Mouse (Mus musculus) lung, embryonic 14.5 days (tissue): ENCODE results near the gene Crtc3. TPM values are rescaled to one million over a fixed set of nuclear protein-coding genes. Genes with fewer than 3 reads are reported as not detected.

Experiments used
- ATAC-seq: fragments of 200-750 bp; cut with Nextera tagmentation; 2 replicates; pipeline ENCODE4 v1.8.0; 2017; ENCODE audit warnings: mild to moderate bottlenecking, moderate TSS enrichment, moderate library complexity; ENCODE audit not compliant: insufficient read depth
- DNase-seq: peaks from one replicate; pipeline ENCODE4 v3.0.0-alpha.2; 2015
- H3K27ac ChIP-seq: fragments of 300-500 bp; sonication (generic); 2 replicates; pipeline ENCODE4 v1.5.1; 2014; ENCODE audit warnings: low read depth, mild to moderate bottlenecking, moderate library complexity
- H3K27me3 ChIP-seq: fragments of 300-500 bp; sonication (generic); 2 replicates; pipeline ENCODE4 v1.6.1; 2014; ENCODE audit warnings: low read length, control low read depth; ENCODE audit not compliant: insufficient read depth
- H3K36me3 ChIP-seq: fragments of 300-500 bp; sonication (generic); 2 replicates; pipeline ENCODE4 v1.6.1; 2014; ENCODE audit warnings: control low read depth; ENCODE audit not compliant: insufficient read depth
- H3K4me1 ChIP-seq: fragments of 300-500 bp; sonication (generic); 2 replicates; pipeline ENCODE4 v1.6.1; 2014; ENCODE audit warnings: antibody characterized with exemption, control low read depth; ENCODE audit not compliant: insufficient read depth
- H3K4me2 ChIP-seq: fragments of 300-500 bp; sonication (generic); 2 replicates; pipeline ENCODE4 v1.6.1; 2014; ENCODE audit warnings: mild to moderate bottlenecking
- H3K4me3 ChIP-seq: fragments of 300-500 bp; sonication (generic); 2 replicates; pipeline ENCODE4 v1.5.1; 2014; ENCODE audit warnings: low read depth, low read length
- H3K9ac ChIP-seq: fragments of 300-500 bp; sonication (generic); 2 replicates; pipeline ENCODE4 v1.6.1; 2014
- H3K9me3 ChIP-seq: fragments of 300-500 bp; sonication (generic); 2 replicates; pipeline ENCODE4 v1.6.1; 2016; ENCODE audit warnings: low read depth, low read length, control low read depth
- CTCF ChIP-seq: IDR thresholded peaks from 2 replicates; pipeline ENCODE4 v1.5.1; 2016; ENCODE audit warnings: antibody characterized with exemption, low read depth
- WGBS: fragments of 180-500 bp; shearing (Covaris S2); extraction: QIAGEN DNeasy Blood & Tissue Kit; methylation state at CpG from one replicate; pipeline ENCODE4 v1.1.7; 2014; 5-methylcytosine and 5-hydroxymethylcytosine counted together
- polyA plus RNA-seq: library from polyadenylated mRNA; unstranded; fragments of >200 nt; fragmentation: Nextera tagmentation; extraction: Ambion mirVana; gene quantifications from 2 replicates; pipeline ENCODE4 v1.2.1, GENCODE M21; 2014

Gene Crtc3
- polyA plus RNA-seq, 1 experiment from 2014 or later = 27.5 TPM

DNA sequence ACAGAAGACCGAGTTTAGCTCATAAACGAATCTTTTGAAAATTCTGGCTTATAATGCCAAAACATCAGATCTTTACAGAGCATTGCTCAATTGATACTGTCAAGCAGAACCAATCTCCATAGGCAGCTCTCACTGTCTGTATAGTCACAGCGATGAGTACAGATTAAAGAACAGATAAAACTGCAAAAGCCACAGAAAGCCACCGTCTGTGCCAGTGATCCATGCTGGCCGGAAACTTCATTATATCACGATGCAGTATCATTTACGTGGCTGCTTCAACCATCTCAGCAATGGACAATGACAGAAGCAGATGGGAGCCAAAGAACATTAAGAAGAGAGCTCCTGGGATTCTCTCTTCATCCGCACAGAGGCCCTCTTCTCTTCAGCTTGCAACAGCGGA, 53.9 kb downstream of the Crtc3 start:
- Histone ChIP-seq H3K27me3 (no peaks in the 10 kb centered on the region), H3K4me1 (peaks cover 13% of the 10 kb centered on the region; the same call in 1 of the 2 replicates), H3K9ac (no peak overlapping the region), H3K9me3 (no peaks in the 10 kb centered on the region), H3K4me2 (no peak overlapping the region), H3K27ac (no peak overlapping the region), H3K36me3 (no peaks in the 10 kb centered on the region), H3K4me3 (no peak overlapping the region)
- no peak for TF ChIP-seq CTCF
- WGBS = 63% methylated on average over 9 of the region's 9 CpGs
- DNase-seq (no peak), ATAC-seq (no peak)

DNA sequence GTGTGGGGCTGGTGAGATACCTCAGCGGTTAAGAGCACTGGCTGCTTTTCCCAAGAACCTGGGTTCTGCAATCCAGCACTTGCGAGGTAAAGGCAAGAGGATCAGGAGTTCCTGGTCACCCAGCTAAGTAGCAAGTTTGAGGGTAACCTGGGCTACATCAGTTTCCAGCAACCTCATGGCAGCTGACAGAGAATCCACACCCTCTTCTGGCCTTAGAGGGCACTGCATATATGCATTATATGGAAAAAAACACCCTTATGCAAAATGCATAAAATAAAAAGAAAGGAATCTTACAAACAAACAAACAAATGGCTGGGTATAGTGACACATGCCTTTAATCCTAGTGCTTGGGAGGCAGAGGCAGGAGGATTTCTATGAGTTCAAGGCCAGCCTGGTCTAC, 55.0 kb downstream of the Crtc3 start:
- 97% methylated on average over 2 of the region's 2 CpGs for WGBS
- peak; percentile 15; the same call in 1 of the 2 replicates for TF ChIP-seq CTCF

DNA sequence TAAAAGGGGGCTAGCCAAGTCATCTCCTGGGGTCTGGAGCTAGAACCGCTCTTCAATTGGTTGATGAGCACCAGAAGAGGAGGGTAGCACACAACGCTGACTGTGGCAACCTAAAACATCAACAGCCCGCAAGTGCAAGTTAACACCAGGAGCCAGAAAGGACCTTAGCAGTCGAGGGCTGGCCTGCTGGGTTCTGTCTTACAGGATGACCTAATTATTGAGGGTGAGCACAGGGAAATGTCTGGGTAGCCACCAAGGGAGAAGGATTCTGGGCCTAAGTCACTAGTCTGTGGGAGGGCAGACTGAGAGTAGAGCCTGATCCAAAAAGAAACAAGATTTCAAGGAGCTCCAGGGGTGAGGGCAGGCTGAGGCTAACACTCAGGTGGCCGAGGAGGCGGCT, 56.7 kb downstream of the Crtc3 start:
- Histone ChIP-seq H3K36me3 (0 out of 2 replicates have a peak, but pooled peaks cover 3% of the 10 kb centered on the region), H3K9ac (no peak overlapping the region), H3K4me2 (no peak overlapping the region), H3K9me3 (no peaks in the 10 kb centered on the region), H3K4me1 (peaks cover 30% of the 10 kb centered on the region), H3K4me3 (no peak overlapping the region), H3K27me3 (no peaks in the 10 kb centered on the region), H3K27ac (no peak overlapping the region)
- no peak for TF ChIP-seq CTCF
- no peak for DNase-seq
- no peak for ATAC-seq
- WGBS = 75% methylated on average over 6 of the region's 6 CpGs

More for the DNA sequence above, 55.0 kb downstream of the Crtc3 start:
- Histone ChIP-seq H3K4me3 (no peak overlapping the region), H3K9me3 (no peaks in the 10 kb centered on the region), H3K4me2 (no peak overlapping the region), H3K4me1 (peaks cover 24% of the 10 kb centered on the region), H3K36me3 (no peaks in the 10 kb centered on the region), H3K9ac (no peak overlapping the region), H3K27me3 (no peaks in the 10 kb centered on the region), H3K27ac (no peak overlapping the region)
- no peak for ATAC-seq
- no peak for DNase-seq

DNA sequence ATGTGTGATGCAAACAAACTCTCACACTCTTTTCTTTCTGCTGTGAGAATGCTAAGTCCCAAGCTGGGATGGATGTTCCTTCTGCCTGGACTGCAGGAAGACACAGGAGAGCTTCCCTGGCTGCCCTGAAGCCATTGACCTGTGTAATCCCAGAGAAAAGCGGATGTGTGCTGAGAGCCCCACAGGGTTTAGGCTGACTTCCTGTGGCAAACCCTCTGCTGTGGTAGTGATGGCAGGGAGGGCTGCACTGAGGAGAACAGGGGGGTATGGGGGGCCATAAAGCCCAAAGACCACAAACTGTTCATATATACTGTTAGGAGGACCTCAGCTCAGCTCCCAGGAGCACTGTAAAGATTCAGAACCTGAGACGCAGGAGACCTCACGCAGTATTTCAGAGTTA, 57.3 kb downstream of the Crtc3 start:
- no peak for TF ChIP-seq CTCF
- Histone ChIP-seq H3K4me2 (no peak overlapping the region), H3K27me3 (no peaks in the 10 kb centered on the region), H3K27ac (no peak overlapping the region), H3K36me3 (0 out of 2 replicates have a peak, but pooled peaks cover 3% of the 10 kb centered on the region), H3K4me1 (peaks cover 25% of the 10 kb centered on the region), H3K9me3 (no peaks in the 10 kb centered on the region), H3K9ac (no peak overlapping the region), H3K4me3 (no peak overlapping the region)
- DNase-seq (no peak), ATAC-seq (no peak)
- 82% methylated on average over 3 of the region's 3 CpGs for WGBS

DNA sequence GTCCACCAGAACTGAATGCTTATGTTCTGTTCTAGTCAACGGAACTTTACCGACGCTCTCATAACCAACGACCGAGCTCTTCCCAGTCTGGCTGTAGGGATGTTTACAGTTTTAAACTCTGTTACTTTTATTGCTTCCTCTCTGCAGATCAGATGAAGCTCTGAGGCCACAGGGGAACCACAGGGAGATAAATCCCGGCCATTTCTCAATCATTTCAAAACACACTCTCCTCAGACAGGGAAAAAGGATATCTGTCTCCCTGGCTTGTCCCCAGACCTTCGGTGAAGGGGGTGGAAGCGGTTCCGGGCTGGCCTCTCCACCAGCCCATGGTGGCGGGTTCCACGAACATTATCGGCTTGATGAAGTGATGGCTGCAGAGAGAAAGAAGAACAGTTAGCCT, 59.3 kb downstream of the Crtc3 start:
- H3K4me3 ChIP-seq = no peak overlapping the region
- peaks cover 23% of the 10 kb centered on the region for H3K4me1 ChIP-seq
- TF ChIP-seq CTCF = no peak
- H3K27ac ChIP-seq = peak overlapping the region; percentile 79
- H3K36me3 ChIP-seq = 0 out of 2 replicates have a peak, but pooled peaks cover 3% of the 10 kb centered on the region
- ATAC-seq = peak; percentile 18; the same call in 1 of the 2 replicates
- peak; percentile 68 for DNase-seq
- H3K27me3 ChIP-seq = no peaks in the 10 kb centered on the region
- peak overlapping the region; percentile 27; the same call in 1 of the 2 replicates for H3K9ac ChIP-seq
- 34% methylated on average over 12 of the region's 12 CpGs for WGBS
- H3K4me2 ChIP-seq = peak overlapping the region; percentile 37
- H3K9me3 ChIP-seq = no peaks in the 10 kb centered on the region

DNA sequence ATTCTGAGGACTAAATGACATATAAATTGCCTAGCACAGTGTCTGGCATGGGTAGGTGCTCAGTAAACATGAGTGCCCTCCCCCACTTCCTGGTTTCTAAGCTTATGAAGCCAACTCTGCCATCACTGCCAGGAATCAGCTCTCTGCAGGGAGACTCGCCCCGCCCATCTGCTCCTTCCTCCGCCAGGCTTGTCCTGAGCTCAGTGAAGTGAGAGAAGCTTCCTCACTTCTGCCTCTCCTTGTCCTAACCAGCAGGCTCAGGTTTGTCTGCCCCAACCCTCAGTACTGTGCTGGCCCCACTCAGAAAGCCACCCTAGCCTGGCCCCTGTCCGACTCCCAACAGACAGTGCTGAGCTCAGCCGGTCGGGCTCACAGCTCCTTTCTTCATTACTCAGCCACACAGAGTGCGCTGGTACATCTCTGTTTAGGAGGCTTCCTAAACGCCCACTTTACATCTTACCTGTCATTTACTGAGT, 59.9 kb downstream of the Crtc3 start:
- 23% methylated on average over 8 of the region's 8 CpGs for WGBS
- no peak overlapping the region for H3K9ac ChIP-seq
- H3K4me2 ChIP-seq = peak overlapping the region; percentile 37
- peak; percentile 78 for ATAC-seq
- no peak overlapping the region for H3K4me3 ChIP-seq
- H3K9me3 ChIP-seq = no peaks in the 10 kb centered on the region
- peaks cover 23% of the 10 kb centered on the region for H3K4me1 ChIP-seq
- no peaks in the 10 kb centered on the region for H3K27me3 ChIP-seq
- DNase-seq = peak; percentile 83
- TF ChIP-seq CTCF = no peak
- 0 out of 2 replicates have a peak, but pooled peaks cover 3% of the 10 kb centered on the region for H3K36me3 ChIP-seq
- peak overlapping the region; percentile 79 for H3K27ac ChIP-seq

DNA sequence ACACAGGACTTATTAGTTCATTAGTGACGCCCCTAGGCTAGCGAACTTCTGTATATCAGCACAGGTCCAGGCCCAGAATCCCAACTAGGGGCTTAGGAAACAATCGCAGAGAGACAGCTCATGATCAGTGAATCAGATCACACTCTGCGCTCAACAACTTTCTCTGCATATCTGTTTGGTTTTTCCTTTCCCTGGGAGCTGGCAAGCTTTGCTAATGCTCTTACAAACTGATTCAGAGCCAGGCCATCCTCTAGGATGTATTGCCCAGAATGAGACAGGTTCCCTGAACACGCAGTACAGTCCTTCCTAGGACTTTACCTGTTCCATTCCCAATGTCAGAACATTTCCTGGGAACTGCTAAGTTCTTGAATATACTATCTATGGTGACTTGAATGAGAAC, 61.7 kb downstream of the Crtc3 start:
- H3K9ac ChIP-seq = no peak overlapping the region
- H3K9me3 ChIP-seq = no peaks in the 10 kb centered on the region
- 69% methylated on average over 5 of the region's 5 CpGs for WGBS
- H3K27ac ChIP-seq = no peak overlapping the region
- no peaks in the 10 kb centered on the region for H3K27me3 ChIP-seq
- no peak overlapping the region for H3K4me2 ChIP-seq
- 0 out of 2 replicates have a peak, but pooled peaks cover 3% of the 10 kb centered on the region for H3K36me3 ChIP-seq
- no peak for DNase-seq
- H3K4me3 ChIP-seq = no peak overlapping the region
- H3K4me1 ChIP-seq = peaks cover 23% of the 10 kb centered on the region
- no peak for TF ChIP-seq CTCF
- ATAC-seq = no peak
